Mouse (Mus musculus): ENCODE data around the gene Btbd35f1. TPM values are rescaled to one million over a fixed set of nuclear protein-coding genes. Genes with fewer than 3 reads are reported as not detected.
"Not testable (repeated sequence)": the region's sequence is repeated elsewhere in the genome, so short reads cannot be mapped to it uniquely, and the experiment has no call there.

The Btbd35f1 gene
- not detected in 2 replicates for polyA plus RNA-seq (2016; fragmentation: Nextera tagmentation; extraction: Ambion mirVana)

- H3K9me3 ChIP-seq (replicated peaks); H3K36me3 ChIP-seq; H3K27me3 ChIP-seq (ENCODE audit: low read depth, poor library complexity, severe bottlenecking); H3K4me1 ChIP-seq; H3K4me3 ChIP-seq; DNase-seq (ENCODE audit: low spot score); H3K27ac ChIP-seq: not testable (repeated sequence)
- WGBS: no CpG with 5 or more reads among the region's 3 CpGs
These were observed at the start of gene Btbd35f1 for GRCm38 (mm10) chrX:32559755-32560154. Btbd35f1 (plus strand) TSS chrX:32560055.

- H3K27ac ChIP-seq; DNase-seq (ENCODE audit: low spot score); H3K4me3 ChIP-seq; H3K4me1 ChIP-seq; H3K27me3 ChIP-seq (ENCODE audit: low read depth, poor library complexity, severe bottlenecking); H3K36me3 ChIP-seq; H3K9me3 ChIP-seq (replicated peaks): not testable (repeated sequence)
- WGBS: 90% methylated on average over 1 of the region's 1 CpGs
These were observed 31.2 kb downstream of the Btbd35f1 start for GRCm38 (mm10) chrX:32590878-32591542.

GRCm38 (mm10) chrX:32601008-32601407, 41.2 kb downstream of the Btbd35f1 start:
- not testable (repeated sequence) for DNase-seq (ENCODE audit: low spot score); H3K4me1 ChIP-seq; H3K4me3 ChIP-seq; H3K36me3 ChIP-seq; H3K27me3 ChIP-seq (ENCODE audit: low read depth, poor library complexity, severe bottlenecking); H3K27ac ChIP-seq
- WGBS: 92% methylated on average over 1 of the region's 2 CpGs
- H3K9me3 ChIP-seq (replicated peaks): peaks cover 10% of the 10 kb centered on the region; the same call in 1 of the 2 replicates

- H3K27me3 ChIP-seq (ENCODE audit: low read depth, poor library complexity, severe bottlenecking); DNase-seq (ENCODE audit: low spot score); H3K4me1 ChIP-seq; H3K36me3 ChIP-seq; H3K4me3 ChIP-seq; H3K27ac ChIP-seq: not testable (repeated sequence)
- peaks cover 10% of the 10 kb centered on the region; the same call in 1 of the 2 replicates for H3K9me3 ChIP-seq (replicated peaks)
- WGBS: 87% methylated on average over 3 of the region's 3 CpGs
These were observed 41.6 kb downstream of the Btbd35f1 start for GRCm38 (mm10) chrX:32601425-32601824.

Other genes starting within 250 kb of the Btbd35f1 start
- gene Gm5926, start 90.7 kb downstream of the Btbd35f1 start, polyA plus RNA-seq (2016; fragmentation: Nextera tagmentation; extraction: Ambion mirVana): not detected in 2 replicates
- gene Btbd35f21, start 166.1 kb downstream of the Btbd35f1 start, polyA plus RNA-seq (2016; fragmentation: Nextera tagmentation; extraction: Ambion mirVana): not detected in 2 replicates

All from limb, embryonic 10.5 days (tissue).